Mouse (Mus musculus): ENCODE results near the gene Slc35e1. TPM values are rescaled to one million over a fixed set of nuclear protein-coding genes. Genes with fewer than 3 reads are reported as not detected.

Gene Slc35e1
- polyA plus RNA-seq, 1 experiment from 2014 or later = 15.1 TPM

- no peaks in the 10 kb centered on the region for H3K27me3 ChIP-seq (replicated peaks)
- peaks cover 73% of the 10 kb centered on the region for H3K36me3 ChIP-seq
- H3K27ac ChIP-seq (replicated peaks) = no peak overlapping the region
- WGBS = 97% methylated on average over 7 of the region's 7 CpGs
- no peak overlapping the region for H3K4me2 ChIP-seq
- H3K4me1 ChIP-seq = peaks cover 14% of the 10 kb centered on the region
- no peak overlapping the region for H3K9ac ChIP-seq (replicated peaks)
- ATAC-seq (ENCODE audit: low FRiP score) = no peak
- H3K9me3 ChIP-seq (replicated peaks) = no peaks in the 10 kb centered on the region
- H3K4me3 ChIP-seq (replicated peaks) = no peak overlapping the region
Measured at GRCm38 (mm10) chr8:72470684-72471083, 21.7 kb downstream of the Slc35e1 start.

- ATAC-seq (ENCODE audit: low FRiP score) = no peak
- H3K27me3 ChIP-seq (replicated peaks) = no peaks in the 10 kb centered on the region
- peaks cover 80% of the 10 kb centered on the region for H3K36me3 ChIP-seq
- H3K27ac ChIP-seq (replicated peaks) = no peak overlapping the region
- peaks cover 14% of the 10 kb centered on the region for H3K4me1 ChIP-seq
- H3K4me3 ChIP-seq (replicated peaks) = no peak overlapping the region
- 98% methylated on average over 8 of the region's 8 CpGs for WGBS
- no peak overlapping the region for H3K9ac ChIP-seq (replicated peaks)
- no peaks in the 10 kb centered on the region for H3K9me3 ChIP-seq (replicated peaks)
- H3K4me2 ChIP-seq = no peak overlapping the region
Measured at GRCm38 (mm10) chr8:72469984-72470383, 22.4 kb downstream of the Slc35e1 start.

- H3K9me3 ChIP-seq (replicated peaks) = no peaks in the 10 kb centered on the region
- WGBS = 95% methylated on average over 2 of the region's 2 CpGs
- H3K4me2 ChIP-seq = no peak overlapping the region
- no peaks in the 10 kb centered on the region for H3K27me3 ChIP-seq (replicated peaks)
- peaks cover 88% of the 10 kb centered on the region for H3K36me3 ChIP-seq
- no peak overlapping the region for H3K27ac ChIP-seq (replicated peaks)
- no peak for ATAC-seq (ENCODE audit: low FRiP score)
- H3K9ac ChIP-seq (replicated peaks) = no peak overlapping the region
- no peak overlapping the region for H3K4me3 ChIP-seq (replicated peaks)
- peaks cover 12% of the 10 kb centered on the region for H3K4me1 ChIP-seq
Measured at GRCm38 (mm10) chr8:72469243-72469642, 23.2 kb downstream of the Slc35e1 start.

GRCm38 (mm10) chr8:72464211-72464610 lies 28.2 kb downstream of the Slc35e1 start:
- Histone ChIP-seq H3K27ac (replicated peaks) (no peak overlapping the region), H3K9ac (replicated peaks) (no peak overlapping the region), H3K4me2 (no peak overlapping the region), H3K27me3 (replicated peaks) (no peaks in the 10 kb centered on the region), H3K4me1 (no peaks in the 10 kb centered on the region), H3K36me3 (peaks cover 97% of the 10 kb centered on the region), H3K9me3 (replicated peaks) (no peaks in the 10 kb centered on the region), H3K4me3 (replicated peaks) (no peak overlapping the region)
- WGBS = 96% methylated on average over 10 of the region's 10 CpGs
- no peak for ATAC-seq (ENCODE audit: low FRiP score)

GRCm38 (mm10) chr8:72459881-72460533 lies 32.4 kb downstream of the Slc35e1 start:
- H3K4me2 ChIP-seq = no peak overlapping the region
- H3K4me3 ChIP-seq (replicated peaks) = no peak overlapping the region
- H3K9me3 ChIP-seq (replicated peaks) = no peaks in the 10 kb centered on the region
- H3K27ac ChIP-seq (replicated peaks) = no peak overlapping the region
- no peak for ATAC-seq (ENCODE audit: low FRiP score)
- H3K36me3 ChIP-seq = peaks cover 76% of the 10 kb centered on the region
- H3K4me1 ChIP-seq = no peaks in the 10 kb centered on the region
- no peaks in the 10 kb centered on the region for H3K27me3 ChIP-seq (replicated peaks)
- H3K9ac ChIP-seq (replicated peaks) = no peak overlapping the region
- 92% methylated on average over 4 of the region's 4 CpGs for WGBS

GRCm38 (mm10) chr8:72458457-72458856 lies 34.0 kb downstream of the Slc35e1 start:
- Histone ChIP-seq H3K9me3 (replicated peaks) (no peaks in the 10 kb centered on the region), H3K4me3 (replicated peaks) (no peak overlapping the region), H3K27me3 (replicated peaks) (no peaks in the 10 kb centered on the region), H3K4me2 (no peak overlapping the region), H3K36me3 (peaks cover 76% of the 10 kb centered on the region), H3K27ac (replicated peaks) (no peak overlapping the region), H3K9ac (replicated peaks) (no peak overlapping the region), H3K4me1 (no peaks in the 10 kb centered on the region)
- ATAC-seq (ENCODE audit: low FRiP score) = no peak
- WGBS = 94% methylated on average over 6 of the region's 6 CpGs

- Histone ChIP-seq H3K27ac (replicated peaks) (no peak overlapping the region), H3K36me3 (peaks cover 75% of the 10 kb centered on the region), H3K9ac (replicated peaks) (no peak overlapping the region), H3K4me1 (no peaks in the 10 kb centered on the region), H3K9me3 (replicated peaks) (no peaks in the 10 kb centered on the region), H3K4me2 (no peak overlapping the region), H3K27me3 (replicated peaks) (no peaks in the 10 kb centered on the region), H3K4me3 (replicated peaks) (no peak overlapping the region)
- WGBS = 92% methylated on average over 3 of the region's 3 CpGs
- no peak for ATAC-seq (ENCODE audit: low FRiP score)
Measured at GRCm38 (mm10) chr8:72457806-72458205, 34.6 kb downstream of the Slc35e1 start.

GRCm38 (mm10) chr8:72455317-72455716 lies 37.1 kb downstream of the Slc35e1 start:
- ATAC-seq (ENCODE audit: low FRiP score) = no peak
- Histone ChIP-seq H3K27me3 (replicated peaks) (no peaks in the 10 kb centered on the region), H3K4me1 (no peaks in the 10 kb centered on the region), H3K4me2 (no peak overlapping the region), H3K9me3 (replicated peaks) (no peaks in the 10 kb centered on the region), H3K9ac (replicated peaks) (no peak overlapping the region), H3K27ac (replicated peaks) (no peak overlapping the region), H3K36me3 (peaks cover 68% of the 10 kb centered on the region), H3K4me3 (replicated peaks) (no peak overlapping the region)
- 93% methylated on average over 4 of the region's 4 CpGs for whole genome bisulfite sequencing

- Histone ChIP-seq H3K27me3 (replicated peaks) (no peaks in the 10 kb centered on the region), H3K27ac (replicated peaks) (no peak overlapping the region), H3K4me1 (no peaks in the 10 kb centered on the region), H3K4me3 (replicated peaks) (no peak overlapping the region), H3K4me2 (no peak overlapping the region), H3K36me3 (peaks cover 68% of the 10 kb centered on the region), H3K9ac (replicated peaks) (no peak overlapping the region), H3K9me3 (replicated peaks) (no peaks in the 10 kb centered on the region)
- no peak for ATAC-seq (ENCODE audit: low FRiP score)
- WGBS = 98% methylated on average over 2 of the region's 2 CpGs
Measured at GRCm38 (mm10) chr8:72453904-72454303, 38.5 kb downstream of the Slc35e1 start.

- H3K4me2 ChIP-seq = no peak overlapping the region
- H3K9ac ChIP-seq (replicated peaks) = no peak overlapping the region
- H3K27ac ChIP-seq (replicated peaks) = no peak overlapping the region
- H3K4me3 ChIP-seq (replicated peaks) = no peak overlapping the region
- H3K4me1 ChIP-seq = peaks cover 9% of the 10 kb centered on the region
- H3K9me3 ChIP-seq (replicated peaks) = no peaks in the 10 kb centered on the region
- H3K36me3 ChIP-seq = peaks cover 60% of the 10 kb centered on the region
- no peak for ATAC-seq (ENCODE audit: low FRiP score)
- no peaks in the 10 kb centered on the region for H3K27me3 ChIP-seq (replicated peaks)
- 91% methylated on average over 8 of the region's 8 CpGs for WGBS
Measured at GRCm38 (mm10) chr8:72451516-72451915, 40.9 kb downstream of the Slc35e1 start.

GRCm38 (mm10) chr8:72445071-72445470 lies 47.3 kb downstream of the Slc35e1 start:
- 95% methylated on average over 6 of the region's 6 CpGs for WGBS
- Histone ChIP-seq H3K4me2 (peak overlapping the region; percentile 15; the same call in 1 of the 2 replicates), H3K4me1 (peaks cover 34% of the 10 kb centered on the region), H3K27me3 (replicated peaks) (no peaks in the 10 kb centered on the region), H3K27ac (replicated peaks) (no peak overlapping the region), H3K9ac (replicated peaks) (no peak overlapping the region), H3K36me3 (peaks cover 14% of the 10 kb centered on the region), H3K4me3 (replicated peaks) (no peak overlapping the region), H3K9me3 (replicated peaks) (no peaks in the 10 kb centered on the region)
- ATAC-seq (ENCODE audit: low FRiP score) = no peak

GRCm38 (mm10) chr8:72443994-72444350 lies 48.4 kb downstream of the Slc35e1 start:
- no peaks in the 10 kb centered on the region for H3K9me3 ChIP-seq (replicated peaks)
- H3K4me3 ChIP-seq (replicated peaks) = peak overlapping the region; percentile 48
- peak; percentile 73 for ATAC-seq (ENCODE audit: low FRiP score)
- peaks cover 3% of the 10 kb centered on the region; the same call in 1 of the 2 replicates for H3K36me3 ChIP-seq
- 33% methylated on average over 6 of the region's 6 CpGs for WGBS
- H3K4me1 ChIP-seq = peaks cover 34% of the 10 kb centered on the region
- H3K27ac ChIP-seq (replicated peaks) = peak overlapping the region; percentile 73
- H3K27me3 ChIP-seq (replicated peaks) = no peaks in the 10 kb centered on the region
- H3K4me2 ChIP-seq = peak overlapping the region; percentile 68
- H3K9ac ChIP-seq (replicated peaks) = peak overlapping the region; percentile 46

Data from neural tube, embryonic 15.5 days (tissue).